20 mouse cellular contexts compared by ENCODE assay signal in genomic region chr11:35440186-35440585, GRCm38 (mm10).
DNase-seq lines count a peak whose midpoint lies in the region; ATAC-seq lines count a peak whose summit lies in the region.
"Had no signal": no experiment of that assay in that cellular context is flagged by ENCODE, and none has a peak within 500 bp of the region (broad histone marks: within the 10 kb centered on the region; RNA-seq: fewer than 3 reads in every experiment).

No protein-coding gene starts in this region.

- ATAC-seq in forebrain, embryonic 14.5 days: peak; percentile 60; the same call in 1 of the 2 replicates
- ATAC-seq in kidney, embryonic 14.5 days (ENCODE audit: low FRiP score, low TSS enrichment): peak; percentile 54; the same call in 1 of the 2 replicates
- no peak for ATAC-seq in midbrain, embryonic 16.5 days
- peak; percentile 63; the same call in 1 of the 2 replicates for ATAC-seq in midbrain, embryonic 14.5 days (ENCODE audit: low FRiP score, low TSS enrichment)
- ATAC-seq: activated CD4-positive, CD25-positive, alpha-beta regulatory T cell, adult 4 months; intestine, embryonic 16.5 days; liver, embryonic 12.5 days; Patski had no signal

- H3K27me3 ChIP-seq in forebrain, embryonic 14.5 days (replicated peaks; ENCODE audit: control insufficient read depth, insufficient read depth, low read length): no peaks in the 10 kb centered on the region
- H3K27me3 ChIP-seq in forebrain, embryonic 10.5 days (ENCODE audit: poor library complexity, severe bottlenecking): peaks cover 59% of the 10 kb centered on the region
- no peaks in the 10 kb centered on the region for H3K27me3 ChIP-seq in kidney, embryonic 14.5 days (ENCODE audit: control insufficient read depth, insufficient read depth, low read length)
- H3K27me3 ChIP-seq in midbrain, embryonic 10.5 days (ENCODE audit: low read depth, poor library complexity, severe bottlenecking): peaks cover 89% of the 10 kb centered on the region
- H3K27me3 ChIP-seq in midbrain, embryonic 16.5 days (ENCODE audit: control insufficient read depth, insufficient read depth, low read depth, low read length): no peaks in the 10 kb centered on the region; the same call in none of the 2 replicates
- H3K27me3 ChIP-seq in midbrain, embryonic 14.5 days (ENCODE audit: control insufficient read depth, insufficient read depth, low read length): peaks cover 4% of the 10 kb centered on the region; the same call in 1 of the 2 replicates
- H3K27me3 ChIP-seq: liver, embryonic 12.5 days; lung, embryonic 15.5 days had no signal

- H3K4me3 ChIP-seq in forebrain, embryonic 14.5 days (ENCODE audit: low read depth, low read length): no peak overlapping the region
- no peak overlapping the region for H3K4me3 ChIP-seq in forebrain, embryonic 10.5 days
- no peak overlapping the region for H3K4me3 ChIP-seq in kidney, embryonic 14.5 days (ENCODE audit: low read length)
- no peak overlapping the region for H3K4me3 ChIP-seq in midbrain, embryonic 10.5 days
- no peak overlapping the region for H3K4me3 ChIP-seq in midbrain, embryonic 16.5 days (ENCODE audit: low read depth, low read length)
- H3K4me3 ChIP-seq in midbrain, embryonic 14.5 days (replicated peaks; ENCODE audit: low read depth, low read length): no peak overlapping the region
- H3K4me3 ChIP-seq: liver, embryonic 12.5 days; lung, embryonic 15.5 days had no signal

- no peak overlapping the region for H3K27ac ChIP-seq in forebrain, embryonic 14.5 days (ENCODE audit: low read depth, low read length)
- H3K27ac ChIP-seq in forebrain, embryonic 10.5 days: no peak overlapping the region
- no peak overlapping the region for H3K27ac ChIP-seq in kidney, embryonic 14.5 days (ENCODE audit: low read depth, low read length)
- 0 out of 2 replicates have a peak overlapping the region, but pooled peaks have one; percentile 23 for H3K27ac ChIP-seq in midbrain, embryonic 10.5 days (replicated peaks)
- no peak overlapping the region for H3K27ac ChIP-seq in midbrain, embryonic 16.5 days (ENCODE audit: low read length)
- no peak overlapping the region for H3K27ac ChIP-seq in midbrain, embryonic 14.5 days (replicated peaks; ENCODE audit: low read depth, low read length)
- H3K27ac ChIP-seq: liver, embryonic 12.5 days; lung, embryonic 15.5 days had no signal

- no peaks in the 10 kb centered on the region for H3K36me3 ChIP-seq in forebrain, embryonic 14.5 days (ENCODE audit: control insufficient read depth, insufficient read depth, low read length)
- no peaks in the 10 kb centered on the region for H3K36me3 ChIP-seq in forebrain, embryonic 10.5 days (replicated peaks)
- no peaks in the 10 kb centered on the region for H3K36me3 ChIP-seq in kidney, embryonic 14.5 days (ENCODE audit: control insufficient read depth, insufficient read depth, low read length)
- no peaks in the 10 kb centered on the region for H3K36me3 ChIP-seq in midbrain, embryonic 10.5 days
- H3K36me3 ChIP-seq in midbrain, embryonic 16.5 days (ENCODE audit: control insufficient read depth, insufficient read depth, low read length): no peaks in the 10 kb centered on the region
- no peaks in the 10 kb centered on the region for H3K36me3 ChIP-seq in midbrain, embryonic 14.5 days (ENCODE audit: control insufficient read depth, insufficient read depth, low read length)
- H3K36me3 ChIP-seq: liver, embryonic 12.5 days; lung, embryonic 15.5 days had no signal

- peaks cover 4% of the 10 kb centered on the region for H3K4me1 ChIP-seq in forebrain, embryonic 14.5 days (ENCODE audit: control insufficient read depth, insufficient read depth, low read length)
- H3K4me1 ChIP-seq in forebrain, embryonic 10.5 days: peaks cover 17% of the 10 kb centered on the region
- H3K4me1 ChIP-seq in kidney, embryonic 14.5 days (ENCODE audit: control insufficient read depth, insufficient read depth, low read length): no peaks in the 10 kb centered on the region
- peaks cover 23% of the 10 kb centered on the region for H3K4me1 ChIP-seq in midbrain, embryonic 10.5 days
- H3K4me1 ChIP-seq in midbrain, embryonic 16.5 days (ENCODE audit: control insufficient read depth, insufficient read depth, low read length): peaks cover 2% of the 10 kb centered on the region; the same call in 1 of the 2 replicates
- no peaks in the 10 kb centered on the region for H3K4me1 ChIP-seq in midbrain, embryonic 14.5 days (ENCODE audit: control insufficient read depth, insufficient read depth, low read length)
- H3K4me1 ChIP-seq: liver, embryonic 12.5 days; lung, embryonic 15.5 days had no signal

- 32% methylated on average over 11 of the region's 11 CpGs for WGBS in forebrain, embryonic 14.5 days
- 56% methylated on average over 11 of the region's 11 CpGs for WGBS in forebrain, embryonic 10.5 days
- WGBS in kidney, embryonic 14.5 days: 62% methylated on average over 11 of the region's 11 CpGs
- 46% methylated on average over 11 of the region's 11 CpGs for WGBS in midbrain, embryonic 10.5 days
- 19% methylated on average over 11 of the region's 11 CpGs for WGBS in midbrain, embryonic 16.5 days
- WGBS in midbrain, embryonic 14.5 days: 9% methylated on average over 11 of the region's 11 CpGs

- 0 out of 2 replicates have a peak overlapping the region, but pooled peaks have one; percentile 7 for H3K4me2 ChIP-seq in forebrain, embryonic 14.5 days (ENCODE audit: low read length)
- no peak overlapping the region for H3K4me2 ChIP-seq in kidney, embryonic 14.5 days (replicated peaks; ENCODE audit: low read depth, low read length)
- H3K4me2 ChIP-seq in midbrain, embryonic 16.5 days (ENCODE audit: low read length): no peak overlapping the region
- H3K4me2 ChIP-seq in midbrain, embryonic 14.5 days (ENCODE audit: low read length): no peak overlapping the region
- H3K4me2 ChIP-seq: liver, embryonic 12.5 days; lung, embryonic 15.5 days had no signal

- DNase-seq in forebrain, embryonic 14.5 days (ENCODE audit: low spot score): peak; percentile 72
- DNase-seq in forebrain, embryonic 10.5 days (ENCODE audit: extremely low spot score, low spot score): no peak
- DNase-seq in kidney, postnatal 14 days: no peak
- DNase-seq in midbrain, embryonic 10.5 days (ENCODE audit: low spot score): peak; percentile 44
- peak; percentile 60 for DNase-seq in midbrain, embryonic 14.5 days
- DNase-seq in right cerebral cortex, postnatal 25 days: no peak
- DNase-seq: adrenal gland, postnatal 36 days; B cell, adult 2 months; cerebellum, postnatal 36 days; heart, adult 18-20 months; kidney, postnatal 36 days; right cerebral cortex, postnatal 4 days; thymus, postnatal 14 days had no signal

- no peak overlapping the region for H3K9ac ChIP-seq in forebrain, embryonic 14.5 days (ENCODE audit: low read length)
- H3K9ac ChIP-seq in kidney, embryonic 14.5 days (ENCODE audit: low read depth, low read length): no peak overlapping the region
- no peak overlapping the region for H3K9ac ChIP-seq in midbrain, embryonic 16.5 days (ENCODE audit: low read depth, low read length)
- no peak overlapping the region for H3K9ac ChIP-seq in midbrain, embryonic 14.5 days (replicated peaks; ENCODE audit: low read length)
- H3K9ac ChIP-seq: liver, embryonic 12.5 days; lung, embryonic 15.5 days had no signal

- no peaks in the 10 kb centered on the region for H3K9me3 ChIP-seq in forebrain, embryonic 14.5 days (replicated peaks; ENCODE audit: control insufficient read depth, low read length)
- no peaks in the 10 kb centered on the region; the same call in 1 of the 2 replicates for H3K9me3 ChIP-seq in forebrain, embryonic 10.5 days
- no peaks in the 10 kb centered on the region for H3K9me3 ChIP-seq in kidney, embryonic 14.5 days (ENCODE audit: control insufficient read depth, low read length)
- no peaks in the 10 kb centered on the region for H3K9me3 ChIP-seq in midbrain, embryonic 10.5 days (replicated peaks)
- no peaks in the 10 kb centered on the region; the same call in 1 of the 2 replicates for H3K9me3 ChIP-seq in midbrain, embryonic 16.5 days (replicated peaks; ENCODE audit: control insufficient read depth, low read length, poor library complexity, severe bottlenecking)
- no peaks in the 10 kb centered on the region for H3K9me3 ChIP-seq in midbrain, embryonic 14.5 days (ENCODE audit: control insufficient read depth, low read length)
- H3K9me3 ChIP-seq: liver, embryonic 12.5 days; lung, embryonic 15.5 days had no signal

Comparison
In these comparisons a context has a peak if more than half of its experiments do, and no peak if none do; other contexts are left out.
1. DNase-seq: peak in forebrain, embryonic 14.5 days (single experiment), midbrain, embryonic 10.5 days (single experiment) and midbrain, embryonic 14.5 days (single experiment); none in forebrain, embryonic 10.5 days (single experiment), kidney, postnatal 14 days (single experiment) and right cerebral cortex, postnatal 25 days (single experiment).